Mouse (Mus musculus): ENCODE measurements at regions not wholly inside any gene's neighbourhood (a gene's known extent, or its start where the extent isn't known, plus 50 kb on each side); places are given as distances from the start of the nearest gene placed in this dataset.
A peak's percentile ranks its signal among the peaks of the same experiment; 100 is the strongest.

GRCm38 (mm10) chr2:179370882-179371546 is 71.2 kb upstream of the Cdh4 start:
- no peak for DNase-seq (ENCODE audit: low spot score in 2 of 2)
- Histone ChIP-seq H3K4me3 (peak overlapping the region; percentile 10; the same call in 1 of the 2 replicates), H3K27ac (no peak overlapping the region)
- peak; percentile 27; the same call in 1 of the 2 replicates for TF ChIP-seq CTCF (conservative IDR thresholded peaks at IDR 0.05)

- TF ChIP-seq CTCF (conservative IDR thresholded peaks at IDR 0.05): peak; percentile 53
- peak in 1 of 2 experiments; percentile 13 for DNase-seq (ENCODE audit: low spot score in 2 of 2)
- Histone ChIP-seq H3K27ac (no peak overlapping the region), H3K4me3 (peak overlapping the region; percentile 10; the same call in 1 of the 2 replicates)
Measured at GRCm38 (mm10) chr2:179371553-179371952, 70.7 kb upstream of the Cdh4 start.

- Histone ChIP-seq H3K4me3 (no peak overlapping the region), H3K27ac (no peak overlapping the region)
- no peak for DNase-seq (ENCODE audit: low spot score in 2 of 2)
- TF ChIP-seq CTCF (conservative IDR thresholded peaks at IDR 0.05): no peak
Measured at GRCm38 (mm10) chr2:179379691-179380443, 62.4 kb upstream of the Cdh4 start.

- DNase-seq (ENCODE audit: low spot score in 2 of 2): no peak
- Histone ChIP-seq H3K27ac (no peak overlapping the region), H3K4me3 (no peak overlapping the region)
- no peak for TF ChIP-seq CTCF (conservative IDR thresholded peaks at IDR 0.05)
Measured at GRCm38 (mm10) chr2:179380444-179380705, 61.9 kb upstream of the Cdh4 start.

GRCm38 (mm10) chr2:179381916-179382315 is 60.3 kb upstream of the Cdh4 start:
- Histone ChIP-seq H3K4me3 (no peak overlapping the region), H3K27ac (no peak overlapping the region)
- no peak for DNase-seq (ENCODE audit: low spot score in 2 of 2)
- no peak; the same call in 1 of the 2 replicates for TF ChIP-seq CTCF (conservative IDR thresholded peaks at IDR 0.05)

- no peak for DNase-seq (ENCODE audit: low spot score in 2 of 2)
- H3K27ac ChIP-seq: no peak overlapping the region
- TF ChIP-seq CTCF (conservative IDR thresholded peaks at IDR 0.05): no peak
- no peak overlapping the region for H3K4me3 ChIP-seq
Measured at GRCm38 (mm10) chr2:179382594-179382993, 59.6 kb upstream of the Cdh4 start.

GRCm38 (mm10) chr2:179386871-179387270 is 55.4 kb upstream of the Cdh4 start:
- Histone ChIP-seq H3K4me3 (no peak overlapping the region), H3K27ac (no peak overlapping the region)
- no peak for TF ChIP-seq CTCF (conservative IDR thresholded peaks at IDR 0.05)
- no peak for DNase-seq (ENCODE audit: low spot score in 2 of 2)

- Histone ChIP-seq H3K27ac (no peak overlapping the region), H3K4me3 (no peak overlapping the region)
- no peak for TF ChIP-seq CTCF (conservative IDR thresholded peaks at IDR 0.05)
- DNase-seq (ENCODE audit: low spot score in 2 of 2): no peak
Measured at GRCm38 (mm10) chr2:179390486-179390885, 51.7 kb upstream of the Cdh4 start.

GRCm38 (mm10) chr2:179390924-179391461 is 51.2 kb upstream of the Cdh4 start:
- Histone ChIP-seq H3K27ac (no peak overlapping the region), H3K4me3 (no peak overlapping the region)
- DNase-seq (ENCODE audit: low spot score in 2 of 2): no peak
- TF ChIP-seq CTCF (conservative IDR thresholded peaks at IDR 0.05): no peak
